Mouse (Mus musculus): ENCODE results near the gene Mrps9. TPM values are rescaled to one million over a fixed set of nuclear protein-coding genes. Genes with fewer than 3 reads are reported as not detected.

Gene Mrps9
- polyA plus RNA-seq, 1 experiment, result 44.4 TPM

- 92% methylated on average over 11 of the region's 11 CpGs for WGBS
- Histone ChIP-seq H3K27ac (ENCODE audit: control insufficient read depth, insufficient read depth, low read depth, low read length, poor library complexity) (no peak overlapping the region), H3K4me3 (replicated peaks; ENCODE audit: control insufficient read depth, low read depth, low read length) (no peak overlapping the region), H3K4me1 (ENCODE audit: control insufficient read depth, insufficient read depth, low read length) (no peaks in the 10 kb centered on the region)
- no peak for TF ChIP-seq POLR2A (IDR thresholded peaks at IDR 0.05; ENCODE audit: borderline replicate concordance, control insufficient read depth, low read depth, low read length)
These were observed 36.8 kb downstream of the Mrps9 start for GRCm38 (mm10) chr1:42887835-42888234.

GRCm38 (mm10) chr1:42888541-42889349 lies 37.7 kb downstream of the Mrps9 start:
- Histone ChIP-seq H3K27ac (ENCODE audit: control insufficient read depth, insufficient read depth, low read depth, low read length, poor library complexity) (no peak overlapping the region), H3K4me1 (ENCODE audit: control insufficient read depth, insufficient read depth, low read length) (no peaks in the 10 kb centered on the region), H3K4me3 (replicated peaks; ENCODE audit: control insufficient read depth, low read depth, low read length) (no peak overlapping the region)
- no peak for TF ChIP-seq CTCF (IDR thresholded peaks at IDR 0.05; ENCODE audit: control insufficient read depth, insufficient read depth, low read length)
- TF ChIP-seq POLR2A (IDR thresholded peaks at IDR 0.05; ENCODE audit: borderline replicate concordance, control insufficient read depth, low read depth, low read length), result no peak
- 92% methylated on average over 22 of the region's 22 CpGs for WGBS

GRCm38 (mm10) chr1:42889421-42889887 lies 38.4 kb downstream of the Mrps9 start:
- H3K4me3 ChIP-seq (replicated peaks; ENCODE audit: control insufficient read depth, low read depth, low read length), result no peak overlapping the region
- TF ChIP-seq POLR2A (IDR thresholded peaks at IDR 0.05; ENCODE audit: borderline replicate concordance, control insufficient read depth, low read depth, low read length), result no peak
- WGBS, result 85% methylated on average over 7 of the region's 7 CpGs
- H3K4me1 ChIP-seq (ENCODE audit: control insufficient read depth, insufficient read depth, low read length), result no peaks in the 10 kb centered on the region
- no peak overlapping the region for H3K27ac ChIP-seq (ENCODE audit: control insufficient read depth, insufficient read depth, low read depth, low read length, poor library complexity)

- Histone ChIP-seq H3K4me1 (ENCODE audit: control insufficient read depth, insufficient read depth, low read length) (no peaks in the 10 kb centered on the region), H3K4me3 (replicated peaks; ENCODE audit: control insufficient read depth, low read depth, low read length) (no peak overlapping the region), H3K27ac (ENCODE audit: control insufficient read depth, insufficient read depth, low read depth, low read length, poor library complexity) (no peak overlapping the region)
- TF ChIP-seq CTCF (IDR thresholded peaks at IDR 0.05; ENCODE audit: control insufficient read depth, insufficient read depth, low read length), result no peak
- no peak for TF ChIP-seq POLR2A (IDR thresholded peaks at IDR 0.05; ENCODE audit: borderline replicate concordance, control insufficient read depth, low read depth, low read length)
These were observed 43.7 kb downstream of the Mrps9 start for GRCm38 (mm10) chr1:42894695-42895094.

GRCm38 (mm10) chr1:42905148-42905547 lies 54.1 kb downstream of the Mrps9 start:
- no peak overlapping the region for H3K27ac ChIP-seq (ENCODE audit: control insufficient read depth, insufficient read depth, low read depth, low read length, poor library complexity)
- TF ChIP-seq POLR2A (IDR thresholded peaks at IDR 0.05; ENCODE audit: borderline replicate concordance, control insufficient read depth, low read depth, low read length), result no peak
- no peaks in the 10 kb centered on the region for H3K4me1 ChIP-seq (ENCODE audit: control insufficient read depth, insufficient read depth, low read length)
- 90% methylated on average over 11 of the region's 11 CpGs for WGBS
- H3K4me3 ChIP-seq (replicated peaks; ENCODE audit: control insufficient read depth, low read depth, low read length), result no peak overlapping the region

GRCm38 (mm10) chr1:42906696-42907095 lies 55.7 kb downstream of the Mrps9 start:
- 91% methylated on average over 7 of the region's 7 CpGs for WGBS
- Histone ChIP-seq H3K4me3 (replicated peaks; ENCODE audit: control insufficient read depth, low read depth, low read length) (no peak overlapping the region), H3K27ac (ENCODE audit: control insufficient read depth, insufficient read depth, low read depth, low read length, poor library complexity) (no peak overlapping the region), H3K4me1 (ENCODE audit: control insufficient read depth, insufficient read depth, low read length) (no peaks in the 10 kb centered on the region)
- TF ChIP-seq POLR2A (IDR thresholded peaks at IDR 0.05; ENCODE audit: borderline replicate concordance, control insufficient read depth, low read depth, low read length) (no peak), CTCF (IDR thresholded peaks at IDR 0.05; ENCODE audit: control insufficient read depth, insufficient read depth, low read length) (no peak)

GRCm38 (mm10) chr1:42907153-42907552 lies 56.1 kb downstream of the Mrps9 start:
- 80% methylated on average over 4 of the region's 4 CpGs for WGBS
- no peaks in the 10 kb centered on the region for H3K4me1 ChIP-seq (ENCODE audit: control insufficient read depth, insufficient read depth, low read length)
- no peak for TF ChIP-seq CTCF (IDR thresholded peaks at IDR 0.05; ENCODE audit: control insufficient read depth, insufficient read depth, low read length)
- no peak for TF ChIP-seq POLR2A (IDR thresholded peaks at IDR 0.05; ENCODE audit: borderline replicate concordance, control insufficient read depth, low read depth, low read length)
- H3K27ac ChIP-seq (ENCODE audit: control insufficient read depth, insufficient read depth, low read depth, low read length, poor library complexity), result no peak overlapping the region
- H3K4me3 ChIP-seq (replicated peaks; ENCODE audit: control insufficient read depth, low read depth, low read length), result no peak overlapping the region

- 15% methylated on average over 4 of the region's 4 CpGs for WGBS
- no peak for TF ChIP-seq POLR2A (IDR thresholded peaks at IDR 0.05; ENCODE audit: borderline replicate concordance, control insufficient read depth, low read depth, low read length)
- TF ChIP-seq CTCF (IDR thresholded peaks at IDR 0.05; ENCODE audit: control insufficient read depth, insufficient read depth, low read length), result no peak
- Histone ChIP-seq H3K27ac (ENCODE audit: control insufficient read depth, insufficient read depth, low read depth, low read length, poor library complexity) (no peak overlapping the region), H3K4me1 (ENCODE audit: control insufficient read depth, insufficient read depth, low read length) (no peaks in the 10 kb centered on the region; the same call in 1 of the 2 replicates), H3K4me3 (replicated peaks; ENCODE audit: control insufficient read depth, low read depth, low read length) (no peak overlapping the region)
These were observed 64.0 kb downstream of the Mrps9 start for GRCm38 (mm10) chr1:42915062-42915461.

GRCm38 (mm10) chr1:42916719-42917118 lies 65.7 kb downstream of the Mrps9 start:
- Histone ChIP-seq H3K4me3 (replicated peaks; ENCODE audit: control insufficient read depth, low read depth, low read length) (no peak overlapping the region), H3K27ac (ENCODE audit: control insufficient read depth, insufficient read depth, low read depth, low read length, poor library complexity) (no peak overlapping the region), H3K4me1 (ENCODE audit: control insufficient read depth, insufficient read depth, low read length) (no peaks in the 10 kb centered on the region; the same call in 1 of the 2 replicates)
- TF ChIP-seq CTCF (IDR thresholded peaks at IDR 0.05; ENCODE audit: control insufficient read depth, insufficient read depth, low read length) (no peak), POLR2A (IDR thresholded peaks at IDR 0.05; ENCODE audit: borderline replicate concordance, control insufficient read depth, low read depth, low read length) (no peak)
- 65% methylated on average over 7 of the region's 7 CpGs for WGBS
